Mouse (Mus musculus): ENCODE measurements around the gene Gpalpp1.

Gene Gpalpp1

DNA sequence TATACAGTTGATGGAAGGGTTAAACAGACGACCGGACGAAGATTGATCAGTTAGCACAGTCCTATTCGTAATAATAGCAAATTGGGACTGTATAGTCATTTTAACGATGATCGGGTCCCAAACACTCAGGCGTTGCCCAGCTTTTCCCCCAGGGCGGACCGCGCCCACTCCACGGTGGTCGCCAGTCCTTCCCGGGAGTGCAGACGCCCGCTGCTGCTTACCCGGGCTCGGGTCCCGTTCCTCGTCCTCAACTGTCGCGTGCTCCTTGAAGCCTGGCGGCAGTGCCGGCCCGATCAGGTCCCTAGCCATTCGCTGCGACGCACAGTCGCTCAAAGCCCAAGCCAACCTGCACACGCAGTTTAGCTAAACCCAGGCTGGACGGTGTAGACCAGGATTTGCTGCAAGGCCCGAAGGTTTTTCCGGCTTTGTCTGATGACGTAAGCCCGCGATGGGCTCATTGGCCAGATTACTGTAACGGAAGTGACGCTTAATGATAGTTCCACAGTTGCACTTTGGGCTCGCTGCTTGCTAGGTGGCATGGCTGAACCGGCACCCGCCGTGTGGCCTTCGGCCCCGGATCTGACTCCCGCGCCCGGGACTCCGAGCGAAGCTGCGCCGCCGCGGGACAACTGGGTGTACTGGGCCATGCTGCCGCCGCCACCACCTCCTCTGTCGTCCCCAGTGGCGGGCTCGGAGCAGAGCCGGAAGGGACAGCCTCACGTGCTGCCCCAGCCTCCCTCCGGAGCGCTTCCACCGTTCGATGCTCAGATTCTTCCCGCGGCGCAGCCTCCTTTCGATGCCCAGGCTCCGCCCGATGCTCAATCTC, at the start of gene Gpalpp1, which contains the start of gene Nufip1:
Gpalpp1 (minus strand) TSS at position 365 of the 826 bp plus-strand sequence.
Nufip1 (plus strand) TSS at position 496 of the 826 bp plus-strand sequence.
- peak; percentile 92 for DNase-seq (ENCODE audit: low spot score)

DNA sequence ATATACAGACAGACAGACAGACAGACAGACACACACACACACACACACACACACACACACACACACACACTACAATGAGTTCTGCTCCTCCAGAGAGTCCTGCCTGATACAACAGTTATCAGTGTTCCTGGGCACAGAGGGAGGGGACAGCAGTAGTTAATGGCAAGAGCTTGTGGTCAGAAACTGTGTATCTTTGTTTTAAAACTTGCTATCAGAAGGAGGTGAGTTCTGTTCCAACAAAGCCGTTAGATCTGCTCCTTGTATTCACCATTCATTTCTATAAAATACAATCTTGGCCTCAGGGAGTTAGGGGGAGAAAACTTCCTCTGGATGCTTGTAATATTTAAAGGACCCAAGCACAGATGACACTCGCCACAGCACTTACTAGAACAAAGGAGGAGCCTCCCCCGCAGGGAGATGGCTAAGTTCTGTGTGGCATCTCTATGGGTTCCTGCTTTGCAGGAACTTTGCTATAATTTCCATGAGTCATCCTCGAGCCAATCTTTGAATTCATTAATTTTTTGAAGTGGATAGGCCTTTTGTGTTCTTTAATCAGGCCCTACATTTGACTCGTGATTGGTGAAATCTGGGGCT, 47.7 kb upstream of the Gpalpp1 start:
- no peak for DNase-seq (ENCODE audit: low spot score)

GRCm38 (mm10) chr14:76153828-76154227, 43.3 kb upstream of the Gpalpp1 start:
- DNase-seq (ENCODE audit: low spot score) = no peak

DNA sequence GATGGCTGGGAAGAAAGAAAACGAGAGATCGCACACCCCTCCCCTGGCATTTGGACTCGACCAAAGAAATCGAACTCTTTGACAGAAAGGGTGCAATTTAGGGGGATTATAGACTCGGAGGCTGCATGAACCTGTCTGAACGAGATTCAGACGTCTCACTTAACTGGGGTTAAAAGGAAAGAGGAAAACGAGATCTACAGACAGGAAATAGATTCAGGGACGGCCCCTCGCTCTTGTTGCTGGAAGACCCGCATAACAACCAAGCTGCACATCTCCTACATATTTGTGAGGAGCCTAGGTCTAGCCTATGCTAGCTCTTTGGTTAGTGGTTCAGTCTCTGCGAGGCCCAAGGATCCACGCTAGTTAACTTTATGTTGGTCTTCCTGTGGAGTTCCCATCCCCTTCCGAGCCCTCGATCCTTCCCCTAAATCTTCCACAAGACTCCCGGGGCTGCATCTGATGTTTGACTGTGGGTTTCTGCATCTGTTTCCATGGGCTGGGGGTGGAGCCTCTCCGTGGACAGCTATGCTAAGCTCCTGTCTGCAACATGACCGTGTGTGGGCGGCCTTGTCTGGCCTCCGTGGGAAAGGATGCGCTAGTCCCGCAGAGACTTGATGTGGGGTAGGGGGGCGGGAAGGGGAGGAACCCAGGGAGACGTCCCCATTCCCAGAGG, 42.6 kb upstream of the Gpalpp1 start:
- DNase-seq (ENCODE audit: low spot score) = no peak

DNA sequence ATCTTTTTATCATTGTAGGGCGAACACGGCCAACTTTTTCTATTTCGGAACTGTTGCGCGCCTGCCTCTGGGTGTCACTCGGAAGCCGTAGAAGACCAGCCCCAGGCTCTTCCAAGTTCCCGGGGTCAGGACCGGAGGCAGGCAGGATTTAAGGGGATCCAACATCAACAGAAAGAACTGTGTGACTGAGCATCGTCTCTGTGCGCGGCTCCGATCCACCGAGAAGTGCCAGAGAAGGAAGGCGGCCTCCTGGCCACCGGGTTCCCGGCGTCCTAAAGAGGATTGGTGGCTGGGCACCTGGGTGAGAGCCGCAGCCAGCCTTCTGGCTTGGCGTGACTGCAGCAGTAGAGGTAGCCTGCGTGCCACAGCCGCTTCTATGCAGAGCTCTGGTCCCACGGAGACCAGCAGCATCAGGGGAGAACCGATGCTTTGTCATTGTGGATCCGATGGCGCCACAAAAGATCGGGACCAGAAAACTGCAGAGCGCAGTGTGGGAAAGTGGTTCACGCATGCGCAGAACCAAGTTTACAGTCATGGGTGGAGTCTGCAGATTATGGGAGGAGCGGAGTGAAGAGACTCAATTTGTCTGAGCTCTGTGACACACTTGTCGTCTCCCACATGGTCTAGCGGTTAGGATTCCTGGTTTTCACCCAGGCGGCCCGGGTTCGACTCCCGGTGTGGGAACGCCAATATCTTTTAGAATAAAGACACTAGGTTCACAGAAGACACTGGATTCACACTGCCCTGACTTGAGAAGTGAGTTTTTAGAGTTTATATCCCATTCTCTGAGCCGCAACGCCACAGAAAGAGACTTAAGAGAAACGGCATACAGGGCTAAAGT, 41.8 kb upstream of the Gpalpp1 start:
- DNase-seq (ENCODE audit: low spot score) = peak; percentile 99

DNA sequence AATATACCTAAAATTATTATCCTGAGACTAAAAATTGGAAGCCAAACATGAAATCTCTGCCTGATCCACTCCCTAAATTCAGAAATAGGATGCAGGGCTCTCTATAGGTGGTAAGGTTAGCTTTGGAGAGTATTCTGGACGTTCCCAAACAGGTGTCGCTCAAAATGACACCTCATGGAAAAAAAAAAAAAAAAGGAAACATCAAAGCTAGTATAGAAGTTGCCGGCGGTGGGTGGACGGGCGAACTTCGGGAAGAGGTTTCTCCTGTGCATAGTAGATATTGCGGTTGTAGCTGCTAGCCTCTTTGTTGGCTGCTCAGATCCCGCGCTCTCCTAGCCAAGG, 41.2 kb upstream of the Gpalpp1 start:
- no peak for DNase-seq (ENCODE audit: low spot score)

DNA sequence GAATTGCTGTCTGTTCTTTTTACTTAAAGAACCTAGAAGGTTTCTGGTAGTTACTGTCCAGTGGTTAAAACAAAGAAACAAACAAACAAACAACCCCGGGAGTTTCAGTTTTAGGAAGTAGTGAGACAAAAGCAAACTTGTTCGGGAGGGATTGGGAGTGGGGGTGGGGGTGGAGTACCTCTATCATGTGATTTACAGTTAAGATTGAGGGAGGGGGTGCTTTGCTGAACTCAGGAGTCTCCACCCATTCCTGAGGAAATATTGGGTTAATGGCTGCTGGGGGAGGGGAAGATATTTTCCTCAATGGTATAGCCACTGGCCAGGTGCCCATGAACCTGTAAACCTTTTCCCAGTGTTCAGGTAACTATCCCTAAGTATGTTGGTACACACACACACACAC, 40.5 kb upstream of the Gpalpp1 start:
- no peak for DNase-seq (ENCODE audit: low spot score)

DNA sequence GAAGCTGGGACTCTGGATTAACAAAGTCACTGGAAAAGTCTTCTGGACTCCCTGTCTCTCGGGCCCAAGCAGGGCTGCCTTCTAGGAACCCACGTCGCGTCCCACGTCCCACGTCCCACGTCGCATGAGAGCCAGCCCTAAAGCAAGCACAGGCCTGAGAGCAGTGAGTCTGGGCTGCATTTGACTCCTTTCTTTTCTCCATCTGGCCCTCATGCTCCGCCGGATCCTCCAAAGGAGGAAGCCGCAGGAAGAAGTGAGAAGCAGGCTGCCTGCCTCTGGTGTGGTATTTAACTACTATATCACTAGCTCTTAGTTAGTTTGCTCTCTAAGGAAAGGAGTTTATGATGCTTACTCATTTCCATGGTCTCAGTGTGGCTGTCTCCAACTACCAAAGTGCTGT, 39.9 kb upstream of the Gpalpp1 start:
- no peak for DNase-seq (ENCODE audit: low spot score)

DNA sequence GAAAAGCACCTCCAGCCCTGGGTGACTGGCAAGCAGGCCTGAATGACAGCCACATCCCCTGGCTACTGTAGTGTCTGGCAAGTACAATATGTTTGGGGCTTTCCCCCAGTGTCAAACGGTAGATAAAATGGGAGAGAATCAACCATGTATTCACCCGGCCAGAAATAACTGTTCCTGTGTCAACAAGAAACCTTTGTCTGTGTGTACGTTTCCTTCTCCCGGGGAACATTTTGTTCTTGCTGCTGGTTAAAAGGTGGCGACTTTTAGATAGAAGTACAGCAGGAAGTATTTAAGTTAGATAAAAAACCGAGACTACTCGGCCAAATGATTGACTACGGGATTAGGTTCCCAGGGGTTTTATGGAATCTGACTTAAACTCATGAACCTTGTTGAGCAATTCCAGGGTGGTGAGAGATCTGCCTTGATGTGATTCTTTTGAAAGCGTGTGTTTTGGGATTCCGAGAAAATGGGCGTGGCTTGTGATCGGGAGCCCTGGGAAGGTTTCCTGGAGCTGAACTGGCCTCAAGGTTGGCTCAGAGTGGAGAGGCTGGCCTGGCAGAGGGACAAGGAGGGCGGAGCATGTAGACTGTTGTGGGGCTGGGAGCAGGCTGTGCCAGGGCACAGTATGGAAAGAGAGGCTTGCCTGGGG, 39.1 kb upstream of the Gpalpp1 start:
- DNase-seq (ENCODE audit: low spot score) = no peak

- no peak for DNase-seq (ENCODE audit: low spot score)
Measured at GRCm38 (mm10) chr14:76148294-76148693, 37.7 kb upstream of the Gpalpp1 start.

DNA sequence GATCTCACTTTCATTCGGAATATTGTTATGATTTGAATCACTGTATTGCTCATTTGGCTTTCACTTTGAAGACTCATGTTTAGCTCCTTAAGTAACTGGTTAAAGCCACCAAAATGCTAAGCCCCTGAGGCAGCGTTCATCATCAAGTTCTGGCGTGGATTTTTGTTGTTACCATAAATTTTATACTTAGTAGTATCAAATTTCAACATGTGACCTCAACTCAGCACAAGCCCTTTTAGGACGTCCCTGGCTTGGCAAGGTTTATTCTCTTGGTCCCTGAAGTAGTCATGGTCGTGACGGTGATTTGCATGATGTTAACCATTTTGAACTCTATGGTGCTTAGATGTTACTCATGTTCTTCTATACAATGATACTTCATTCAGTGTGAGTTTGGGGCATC, 36.5 kb upstream of the Gpalpp1 start:
- DNase-seq (ENCODE audit: low spot score) = no peak

- DNase-seq (ENCODE audit: low spot score) = no peak
Measured at GRCm38 (mm10) chr14:76145868-76146267, 35.3 kb upstream of the Gpalpp1 start.

GRCm38 (mm10) chr14:76145248-76145647, 34.7 kb upstream of the Gpalpp1 start:
- DNase-seq (ENCODE audit: low spot score) = no peak

DNA sequence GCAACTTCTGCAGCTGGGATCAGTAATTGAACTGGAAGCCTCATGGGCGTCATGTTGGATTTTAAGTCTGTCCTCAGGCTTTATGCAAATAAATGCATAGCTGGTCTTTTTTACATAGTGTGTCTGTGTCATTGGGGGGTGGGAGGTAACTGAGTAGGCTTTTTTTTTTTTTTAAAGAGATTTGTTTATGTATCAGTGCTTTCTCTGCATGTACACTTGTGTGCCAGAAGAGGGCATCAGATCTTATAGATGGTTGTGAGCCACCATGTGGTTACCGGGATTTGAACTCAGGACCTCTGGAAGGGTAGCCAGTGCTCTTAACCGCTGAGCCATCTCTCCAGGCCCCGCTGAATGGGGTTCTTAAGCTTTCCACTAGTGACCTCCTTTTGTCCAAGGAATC, 24.4 kb upstream of the Gpalpp1 start:
- no peak for DNase-seq (ENCODE audit: low spot score)

DNA sequence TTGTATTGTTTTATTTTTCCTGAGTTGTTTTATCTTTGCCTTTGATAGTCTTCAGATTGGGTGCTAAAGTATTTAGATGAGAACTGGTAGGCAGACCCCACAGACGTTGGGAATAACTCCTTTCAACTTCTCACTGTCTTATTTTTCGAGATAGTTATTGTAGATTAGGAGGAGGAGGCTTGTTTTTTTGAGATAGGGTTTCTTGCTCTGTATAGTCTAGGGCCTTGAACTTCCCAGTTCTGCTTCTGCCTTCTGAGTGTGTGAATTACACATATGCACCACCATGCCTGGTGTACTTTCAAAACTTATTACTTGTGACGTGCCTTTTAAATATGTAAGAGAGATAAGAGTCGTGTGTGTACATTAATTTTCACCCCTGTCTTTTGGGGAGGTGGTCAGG, 17.6 kb upstream of the Gpalpp1 start:
- no peak for DNase-seq (ENCODE audit: low spot score)

GRCm38 (mm10) chr14:76127311-76127710, 16.8 kb upstream of the Gpalpp1 start:
- DNase-seq (ENCODE audit: low spot score) = no peak

GRCm38 (mm10) chr14:76122663-76123058, 12.1 kb upstream of the Gpalpp1 start:
- no peak for DNase-seq (ENCODE audit: low spot score)

DNA sequence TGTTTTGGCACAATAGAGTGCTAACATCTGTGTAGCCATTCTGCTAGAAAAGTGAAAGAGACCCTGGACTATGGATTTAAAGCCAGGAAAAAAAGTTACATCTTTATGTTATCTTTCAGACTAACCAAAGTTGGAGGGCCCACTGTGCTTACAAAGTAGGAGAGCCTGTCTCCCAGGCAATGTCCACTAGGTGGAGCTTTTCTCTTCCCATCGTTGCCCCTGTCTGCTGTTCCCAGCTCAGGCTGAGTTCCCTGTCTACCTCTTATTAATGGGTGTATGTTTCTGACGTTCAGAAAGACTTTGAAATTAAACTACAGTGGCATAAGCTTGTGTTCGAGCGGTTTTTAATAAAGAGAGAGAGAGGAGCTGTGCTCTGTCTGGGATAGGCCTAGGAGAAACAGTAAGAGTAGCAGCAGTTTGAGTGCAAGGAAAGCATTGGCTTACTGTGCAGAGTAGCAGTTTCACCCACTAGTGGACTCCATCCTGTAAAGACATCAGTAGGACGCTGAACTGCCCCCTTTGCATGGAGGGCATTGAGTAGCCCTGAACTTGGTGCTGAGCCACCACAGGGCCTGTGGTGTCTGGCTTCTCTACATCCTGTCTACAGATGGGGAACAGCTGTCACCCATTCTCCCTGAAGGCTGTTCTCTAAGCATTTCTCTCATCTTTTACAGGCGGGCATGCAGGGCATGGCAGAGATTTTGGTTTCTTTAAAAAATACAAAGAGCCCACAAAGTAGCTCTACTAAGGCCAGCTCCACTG, 11.5 kb upstream of the Gpalpp1 start:
- DNase-seq (ENCODE audit: low spot score) = no peak

GRCm38 (mm10) chr14:76120472-76120871, 9.9 kb upstream of the Gpalpp1 start:
- peak; percentile 56 for DNase-seq (ENCODE audit: low spot score)

- no peak for DNase-seq (ENCODE audit: low spot score)
Measured at GRCm38 (mm10) chr14:76118963-76119362, 8.4 kb upstream of the Gpalpp1 start.

DNA sequence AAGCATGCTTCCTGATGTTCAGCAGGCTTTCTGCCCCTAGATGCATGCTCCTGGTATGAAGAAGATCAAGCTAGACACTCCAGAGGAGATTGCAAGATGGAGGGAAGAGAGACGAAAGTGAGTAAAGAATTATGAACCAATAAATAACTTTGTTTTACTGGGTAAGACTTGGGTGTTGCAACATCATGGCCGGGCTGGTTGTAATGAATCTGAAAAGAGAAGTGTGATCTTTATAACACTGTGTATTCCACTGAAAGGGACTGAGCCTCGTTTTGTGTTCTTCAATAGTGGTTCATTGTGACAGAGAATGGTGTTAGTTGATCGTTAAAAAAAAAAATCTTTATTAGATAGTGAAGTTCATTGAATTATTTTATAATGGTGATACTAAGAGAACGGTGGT, 5.2 kb upstream of the Gpalpp1 start:
- no peak for DNase-seq (ENCODE audit: low spot score)

Data from layer of hippocampus, adult 9-10 months (tissue).